Mouse (Mus musculus) liver, embryonic 15.5 days (tissue): ENCODE measurements around the gene Klhl24. TPM values are rescaled to one million over a fixed set of nuclear protein-coding genes. Genes with fewer than 3 reads are reported as not detected.
A peak's percentile ranks its signal among the peaks of the same experiment; 100 is the strongest.
"Not testable (repeated sequence)": the region's sequence is repeated elsewhere in the genome, so short reads cannot be mapped to it uniquely, and the experiment has no call there.

Experiments
- ATAC-seq: fragments of 200-750 bp; cut with Nextera tagmentation; 2 replicates; pipeline ENCODE4 v1.8.0; 2017; ENCODE audit warnings: moderate number of reproducible peaks, mild to moderate bottlenecking, moderate library complexity; ENCODE audit not compliant: insufficient read depth
- H3K27ac ChIP-seq: fragments of 300-500 bp; sonication (generic); replicated peaks from 2 replicates; pipeline ENCODE4 v1.5.1; 2015; ENCODE audit warnings: mild to moderate bottlenecking, inconsistent platforms
- H3K27me3 ChIP-seq: fragments of 300-500 bp; sonication (generic); 2 replicates; pipeline ENCODE4 v1.6.1; 2015; ENCODE audit warnings: mild to moderate bottlenecking, inconsistent platforms
- H3K36me3 ChIP-seq: fragments of 300-500 bp; sonication (generic); replicated peaks from 2 replicates; pipeline ENCODE4 v1.6.1; 2015; ENCODE audit warnings: moderate library complexity, mild to moderate bottlenecking, inconsistent platforms
- H3K4me1 ChIP-seq: fragments of 300-500 bp; sonication (generic); replicated peaks from 2 replicates; pipeline ENCODE4 v1.6.1; 2015; ENCODE audit warnings: inconsistent platforms
- H3K4me2 ChIP-seq: fragments of 300-500 bp; sonication (generic); 2 replicates; pipeline ENCODE4 v1.6.1; 2015; ENCODE audit warnings: moderate library complexity, mild to moderate bottlenecking, inconsistent platforms
- H3K4me3 ChIP-seq: fragments of 300-500 bp; sonication (generic); replicated peaks from 2 replicates; pipeline ENCODE4 v1.5.1; 2015; ENCODE audit warnings: mild to moderate bottlenecking, inconsistent platforms
- H3K9ac ChIP-seq: fragments of 300-500 bp; sonication (generic); 2 replicates; pipeline ENCODE4 v1.6.1; 2015; ENCODE audit warnings: moderate library complexity, mild to moderate bottlenecking, inconsistent platforms
- H3K9me3 ChIP-seq: fragments of 300-500 bp; sonication (generic); replicated peaks from 2 replicates; pipeline ENCODE4 v1.6.1; 2016; ENCODE audit warnings: inconsistent platforms
- WGBS: fragments of 180-500 bp; shearing (Covaris S2); methylation state at CpG from one replicate; pipeline ENCODE4 v1.1.7; 2015; ENCODE audit warnings: mixed read lengths; ENCODE audit not compliant: insufficient replicate concordance; 5-methylcytosine and 5-hydroxymethylcytosine counted together
- polyA plus RNA-seq: library from polyadenylated mRNA; unstranded; fragments of >200 nt; fragmentation: Nextera tagmentation; extraction: Ambion mirVana; gene quantifications from 2 replicates; pipeline ENCODE4 v1.2.1, GENCODE M21; 2015

Gene Klhl24
- polyA plus RNA-seq, 1 experiment from 2014 or later: 5.5 TPM

- Histone ChIP-seq H3K27ac (peak overlapping the region; percentile 92), H3K4me3 (peak overlapping the region; percentile 92)
Observed at GRCm38 (mm10) chr16:20097711-20098374, 501 bp downstream of the Klhl24 start.

GRCm38 (mm10) chr16:20098375-20098727 lies 1.0 kb downstream of the Klhl24 start:
- no peaks in the 10 kb centered on the region for H3K27me3 ChIP-seq
- peak overlapping the region; percentile 83 for H3K9ac ChIP-seq
- H3K9me3 ChIP-seq: no peaks in the 10 kb centered on the region
- peaks cover 13% of the 10 kb centered on the region for H3K4me1 ChIP-seq
- peak overlapping the region; percentile 92 for H3K27ac ChIP-seq
- H3K36me3 ChIP-seq: peaks cover 3% of the 10 kb centered on the region
- peak overlapping the region; percentile 92 for H3K4me3 ChIP-seq
- 2% methylated on average over 4 of the region's 4 CpGs for WGBS
- peak overlapping the region; percentile 94 for H3K4me2 ChIP-seq
- no peak for ATAC-seq

More at GRCm38 (mm10) chr16:20097711-20098374, 501 bp downstream of the Klhl24 start:
- peaks cover 13% of the 10 kb centered on the region for H3K4me1 ChIP-seq
- H3K36me3 ChIP-seq: no peaks in the 10 kb centered on the region; the same call in 1 of the 2 replicates
- peak overlapping the region; percentile 94 for H3K4me2 ChIP-seq
- peak overlapping the region; percentile 83 for H3K9ac ChIP-seq
- WGBS: under 1% methylated on average over 61 of the region's 61 CpGs
- no peaks in the 10 kb centered on the region for H3K9me3 ChIP-seq
- no peaks in the 10 kb centered on the region for H3K27me3 ChIP-seq
- peak; percentile 91 for ATAC-seq

- peaks cover 6% of the 10 kb centered on the region for H3K36me3 ChIP-seq
- peak overlapping the region; percentile 94; the same call in 1 of the 2 replicates for H3K4me2 ChIP-seq
- ATAC-seq: no peak
- peaks cover 13% of the 10 kb centered on the region for H3K4me1 ChIP-seq
- no peaks in the 10 kb centered on the region for H3K9me3 ChIP-seq
- H3K4me3 ChIP-seq: no peak overlapping the region
- 89% methylated on average over 6 of the region's 6 CpGs for WGBS
- H3K27ac ChIP-seq: no peak overlapping the region
- no peak overlapping the region for H3K9ac ChIP-seq
- no peaks in the 10 kb centered on the region for H3K27me3 ChIP-seq
Observed at GRCm38 (mm10) chr16:20098866-20099629, 1.7 kb downstream of the Klhl24 start.

- ATAC-seq: no peak
- Histone ChIP-seq H3K36me3 (peaks cover 34% of the 10 kb centered on the region), H3K4me2 (no peak overlapping the region)
Observed at GRCm38 (mm10) chr16:20106996-20107395, 9.7 kb downstream of the Klhl24 start.

GRCm38 (mm10) chr16:20108961-20109360 lies 11.6 kb downstream of the Klhl24 start:
- Histone ChIP-seq H3K4me1 (no peaks in the 10 kb centered on the region), H3K4me3 (no peak overlapping the region), H3K9ac (no peak overlapping the region), H3K36me3 (peaks cover 28% of the 10 kb centered on the region), H3K27me3 (no peaks in the 10 kb centered on the region), H3K9me3 (no peaks in the 10 kb centered on the region), H3K4me2 (no peak overlapping the region), H3K27ac (no peak overlapping the region)
- ATAC-seq: no peak
- 80% methylated on average over 6 of the region's 6 CpGs for WGBS

More at GRCm38 (mm10) chr16:20106996-20107395, 9.7 kb downstream of the Klhl24 start:
- Histone ChIP-seq H3K4me3 (no peak overlapping the region), H3K9me3 (no peaks in the 10 kb centered on the region), H3K27ac (no peak overlapping the region), H3K27me3 (no peaks in the 10 kb centered on the region), H3K4me1 (no peaks in the 10 kb centered on the region), H3K9ac (no peak overlapping the region)
- 81% methylated on average over 8 of the region's 8 CpGs for WGBS

- Histone ChIP-seq H3K4me3 (no peak overlapping the region), H3K4me2 (no peak overlapping the region), H3K9me3 (no peaks in the 10 kb centered on the region), H3K4me1 (no peaks in the 10 kb centered on the region), H3K27ac (no peak overlapping the region), H3K27me3 (no peaks in the 10 kb centered on the region), H3K36me3 (peaks cover 17% of the 10 kb centered on the region), H3K9ac (no peak overlapping the region)
- 68% methylated on average over 2 of the region's 2 CpGs for WGBS
- no peak for ATAC-seq
Observed at GRCm38 (mm10) chr16:20112649-20113048, 15.3 kb downstream of the Klhl24 start.

- 57% methylated on average over 4 of the region's 4 CpGs for WGBS
- no peaks in the 10 kb centered on the region for H3K4me1 ChIP-seq
- H3K27ac ChIP-seq: no peak overlapping the region
- H3K4me2 ChIP-seq: no peak overlapping the region
- no peak overlapping the region for H3K4me3 ChIP-seq
- no peak for ATAC-seq
- H3K9ac ChIP-seq: no peak overlapping the region
- peaks cover 7% of the 10 kb centered on the region; the same call in 1 of the 2 replicates for H3K36me3 ChIP-seq
- H3K9me3 ChIP-seq: no peaks in the 10 kb centered on the region
- no peaks in the 10 kb centered on the region for H3K27me3 ChIP-seq
Observed at GRCm38 (mm10) chr16:20116069-20116468, 18.7 kb downstream of the Klhl24 start.

GRCm38 (mm10) chr16:20126319-20126883 lies 29.1 kb downstream of the Klhl24 start:
- H3K9ac ChIP-seq, H3K9me3 ChIP-seq, H3K36me3 ChIP-seq, ATAC-seq, H3K27ac ChIP-seq, H3K27me3 ChIP-seq, H3K4me2 ChIP-seq, H3K4me1 ChIP-seq, H3K4me3 ChIP-seq: not testable (repeated sequence)
- WGBS: 56% methylated on average over 10 of the region's 10 CpGs

- no peaks in the 10 kb centered on the region for H3K36me3 ChIP-seq
- no peak overlapping the region for H3K4me2 ChIP-seq
- H3K4me3 ChIP-seq: no peak overlapping the region
- H3K4me1 ChIP-seq: no peaks in the 10 kb centered on the region
- H3K9me3 ChIP-seq: no peaks in the 10 kb centered on the region
- no peak overlapping the region for H3K27ac ChIP-seq
- WGBS: 50% methylated on average over 2 of the region's 2 CpGs
- no peak overlapping the region for H3K9ac ChIP-seq
- no peaks in the 10 kb centered on the region for H3K27me3 ChIP-seq
- ATAC-seq: no peak
Observed at GRCm38 (mm10) chr16:20130397-20130796, 33.1 kb downstream of the Klhl24 start.

GRCm38 (mm10) chr16:20140772-20141531 lies 43.6 kb downstream of the Klhl24 start, which contains the start of gene Yeats2:
Gene Yeats2, plus strand, starts transcription at chr16:20141063.
- Histone ChIP-seq H3K4me1 (peaks cover 30% of the 10 kb centered on the region), H3K36me3 (no peaks in the 10 kb centered on the region; the same call in 1 of the 2 replicates), H3K9me3 (no peaks in the 10 kb centered on the region), H3K27me3 (no peaks in the 10 kb centered on the region), H3K27ac (peak within 1 kb of the TSS; percentile 72), H3K9ac (peak within 1 kb of the TSS; percentile 82), H3K4me3 (peak within 1 kb of the TSS; percentile 94), H3K4me2 (peak within 1 kb of the TSS; percentile 90)
- ATAC-seq: peak; percentile 95
- whole genome bisulfite sequencing: under 1% methylated on average over 91 of the region's 92 CpGs
